Mouse (Mus musculus): ENCODE results near the gene Ppard. TPM values are rescaled to one million over a fixed set of nuclear protein-coding genes. Genes with fewer than 3 reads are reported as not detected.

Gene Ppard
- total and polyA plus RNA-seq, 2 experiments from 2014 or later: 1.5 to 7.7 TPM

GRCm38 (mm10) chr17:28197646-28198045 lies 34.9 kb upstream of the Ppard start:
- Histone ChIP-seq H3K9me3 (ENCODE audit: low read length) (no peaks in the 10 kb centered on the region), H3K4me3 (ENCODE audit: low read depth, low read length) (no peak overlapping the region), H3K9ac (replicated peaks; ENCODE audit: low read length, poor library complexity, severe bottlenecking) (no peak overlapping the region), H3K4me2 (ENCODE audit: low read depth, low read length, poor library complexity, severe bottlenecking) (no peak overlapping the region), H3K36me3 (ENCODE audit: insufficient read depth, low read length) (peaks cover 81% of the 10 kb centered on the region), H3K27me3 (ENCODE audit: insufficient read depth, low read length) (no peaks in the 10 kb centered on the region), H3K4me1 (ENCODE audit: insufficient read depth, low read length) (no peaks in the 10 kb centered on the region), H3K27ac (ENCODE audit: low read depth, low read length) (no peak overlapping the region)
- TF ChIP-seq CTCF (IDR thresholded peaks at IDR 0.05): no peak
- ATAC-seq (ENCODE audit: low FRiP score) (no peak), DNase-seq (ENCODE audit: low spot score) (no peak)
- 79% methylated on average over 18 of the region's 18 CpGs for WGBS

GRCm38 (mm10) chr17:28201982-28202381 lies 30.5 kb upstream of the Ppard start:
- ATAC-seq (ENCODE audit: low FRiP score) (no peak), DNase-seq (ENCODE audit: low spot score) (no peak)
- TF ChIP-seq CTCF (IDR thresholded peaks at IDR 0.05): no peak
- H3K27ac ChIP-seq (ENCODE audit: low read depth, low read length): no peak overlapping the region
- peaks cover 56% of the 10 kb centered on the region for H3K36me3 ChIP-seq (ENCODE audit: insufficient read depth, low read length)
- H3K4me3 ChIP-seq (ENCODE audit: low read depth, low read length): no peak overlapping the region
- H3K9me3 ChIP-seq (ENCODE audit: low read length): no peaks in the 10 kb centered on the region
- H3K4me1 ChIP-seq (ENCODE audit: insufficient read depth, low read length): no peaks in the 10 kb centered on the region
- no peak overlapping the region for H3K4me2 ChIP-seq (ENCODE audit: low read depth, low read length, poor library complexity, severe bottlenecking)
- H3K27me3 ChIP-seq (ENCODE audit: insufficient read depth, low read length): no peaks in the 10 kb centered on the region
- 81% methylated on average over 14 of the region's 14 CpGs for WGBS
- no peak overlapping the region for H3K9ac ChIP-seq (replicated peaks; ENCODE audit: low read length, poor library complexity, severe bottlenecking)

GRCm38 (mm10) chr17:28204052-28204720 lies 28.3 kb upstream of the Ppard start:
- ATAC-seq (ENCODE audit: low FRiP score): no peak
- WGBS: 39% methylated on average over 14 of the region's 14 CpGs

DNA sequence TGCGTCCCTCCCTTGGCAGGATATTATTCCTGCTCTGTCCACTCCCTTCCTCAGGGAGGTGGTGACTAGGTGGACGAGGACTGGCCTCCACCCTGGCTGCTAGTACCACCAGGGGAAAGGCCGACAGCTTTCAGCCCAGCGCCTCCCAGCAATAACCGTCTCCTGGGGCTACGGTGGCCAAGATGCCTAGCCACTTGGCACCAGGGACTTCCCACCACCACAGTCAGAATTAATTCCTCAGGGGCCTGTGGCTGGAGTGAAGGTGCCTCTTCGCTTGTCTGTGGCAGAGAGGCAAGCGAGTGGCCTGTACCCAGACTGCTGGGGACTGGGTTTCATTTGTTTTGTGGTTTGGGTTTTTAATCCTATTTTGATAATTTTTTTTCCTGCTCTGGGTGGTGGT lies 27.1 kb upstream of the Ppard start:
- 90% methylated on average over 8 of the region's 8 CpGs for WGBS

More at GRCm38 (mm10) chr17:28204052-28204720, 28.3 kb upstream of the Ppard start:
- no peaks in the 10 kb centered on the region for H3K9me3 ChIP-seq (ENCODE audit: low read length)
- peak; percentile 69 for DNase-seq (ENCODE audit: low spot score)
- no peak overlapping the region for H3K4me2 ChIP-seq (ENCODE audit: low read depth, low read length, poor library complexity, severe bottlenecking)
- no peak overlapping the region for H3K27ac ChIP-seq (ENCODE audit: low read depth, low read length)
- peaks cover 39% of the 10 kb centered on the region for H3K36me3 ChIP-seq (ENCODE audit: insufficient read depth, low read length)
- H3K27me3 ChIP-seq (ENCODE audit: insufficient read depth, low read length): no peaks in the 10 kb centered on the region
- H3K9ac ChIP-seq (replicated peaks; ENCODE audit: low read length, poor library complexity, severe bottlenecking): no peak overlapping the region
- H3K4me1 ChIP-seq (ENCODE audit: insufficient read depth, low read length): no peaks in the 10 kb centered on the region
- peak; percentile 89 for TF ChIP-seq CTCF (IDR thresholded peaks at IDR 0.05)
- no peak overlapping the region for H3K4me3 ChIP-seq (ENCODE audit: low read depth, low read length)

GRCm38 (mm10) chr17:28207092-28207491 lies 25.4 kb upstream of the Ppard start:
- H3K36me3 ChIP-seq (ENCODE audit: insufficient read depth, low read length): peaks cover 12% of the 10 kb centered on the region
- WGBS: 77% methylated on average over 8 of the region's 8 CpGs
- no peak overlapping the region for H3K4me3 ChIP-seq (ENCODE audit: low read depth, low read length)
- peak overlapping the region; percentile 42; the same call in 1 of the 2 replicates for H3K9ac ChIP-seq (replicated peaks; ENCODE audit: low read length, poor library complexity, severe bottlenecking)
- no peak for TF ChIP-seq CTCF (IDR thresholded peaks at IDR 0.05)
- no peak overlapping the region for H3K27ac ChIP-seq (ENCODE audit: low read depth, low read length)
- H3K4me1 ChIP-seq (ENCODE audit: insufficient read depth, low read length): no peaks in the 10 kb centered on the region
- no peak overlapping the region for H3K4me2 ChIP-seq (ENCODE audit: low read depth, low read length, poor library complexity, severe bottlenecking)
- no peaks in the 10 kb centered on the region for H3K9me3 ChIP-seq (ENCODE audit: low read length)
- no peaks in the 10 kb centered on the region for H3K27me3 ChIP-seq (ENCODE audit: insufficient read depth, low read length)
- ATAC-seq (ENCODE audit: low FRiP score) (no peak), DNase-seq (ENCODE audit: low spot score) (no peak)

More for the DNA sequence above, 27.1 kb upstream of the Ppard start:
- H3K4me1 ChIP-seq (ENCODE audit: insufficient read depth, low read length): no peaks in the 10 kb centered on the region
- no peak for DNase-seq (ENCODE audit: low spot score)
- H3K4me3 ChIP-seq (ENCODE audit: low read depth, low read length): no peak overlapping the region
- no peak overlapping the region for H3K4me2 ChIP-seq (ENCODE audit: low read depth, low read length, poor library complexity, severe bottlenecking)
- H3K9ac ChIP-seq (replicated peaks; ENCODE audit: low read length, poor library complexity, severe bottlenecking): no peak overlapping the region
- no peak for ATAC-seq (ENCODE audit: low FRiP score)
- no peaks in the 10 kb centered on the region for H3K9me3 ChIP-seq (ENCODE audit: low read length)
- peaks cover 28% of the 10 kb centered on the region for H3K36me3 ChIP-seq (ENCODE audit: insufficient read depth, low read length)
- no peak overlapping the region for H3K27ac ChIP-seq (ENCODE audit: low read depth, low read length)
- no peaks in the 10 kb centered on the region for H3K27me3 ChIP-seq (ENCODE audit: insufficient read depth, low read length)
- no peak for TF ChIP-seq CTCF (IDR thresholded peaks at IDR 0.05)

DNA sequence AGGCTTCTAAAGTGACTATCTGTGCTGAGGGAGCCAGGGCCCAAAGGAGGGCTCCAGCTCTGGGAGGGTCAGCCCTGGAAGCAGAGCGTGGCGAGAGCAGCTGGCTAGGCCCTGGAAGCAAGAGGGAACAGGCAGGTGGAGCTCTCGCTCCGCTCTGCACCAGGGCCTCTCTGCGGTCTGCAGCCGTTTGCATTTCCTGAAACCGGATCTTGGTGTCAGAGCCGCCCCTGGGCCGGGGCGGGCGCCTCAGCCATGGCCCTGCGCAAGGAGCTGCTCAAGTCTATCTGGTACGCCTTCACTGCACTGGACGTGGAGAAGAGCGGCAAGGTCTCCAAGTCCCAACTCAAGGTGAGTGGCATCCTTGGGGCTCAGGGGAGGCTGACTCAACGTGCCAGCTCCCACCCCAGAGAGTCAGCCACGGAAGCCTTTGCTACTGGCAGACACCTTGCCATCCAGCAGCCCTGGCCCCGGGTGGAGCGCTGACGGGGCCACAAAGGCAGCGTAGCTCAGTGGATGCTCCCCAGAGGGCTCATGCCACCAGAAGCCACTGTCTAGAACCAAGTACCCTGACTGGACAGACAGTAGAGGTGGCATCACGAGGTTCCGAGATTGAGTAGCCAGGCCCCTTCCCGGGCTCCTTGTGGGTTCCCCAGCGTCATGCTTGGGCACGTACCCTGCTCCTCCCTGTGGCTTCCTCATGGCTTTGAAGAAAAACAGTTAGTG lies 24.7 kb upstream of the Ppard start, which contains the start of gene Def6:
TSS of gene Def6 (plus strand) at position 188 of the 723 bp plus-strand sequence.
- no peak within 1 kb of the TSS for H3K27ac ChIP-seq (ENCODE audit: low read depth, low read length)
- no peaks in the 10 kb centered on the region for H3K4me1 ChIP-seq (ENCODE audit: insufficient read depth, low read length)
- H3K9me3 ChIP-seq (ENCODE audit: low read length): no peaks in the 10 kb centered on the region
- peak within 1 kb of the TSS; percentile 42; the same call in 1 of the 2 replicates for H3K9ac ChIP-seq (replicated peaks; ENCODE audit: low read length, poor library complexity, severe bottlenecking)
- H3K4me3 ChIP-seq (ENCODE audit: low read depth, low read length): peak within 1 kb of the TSS; percentile 15
- H3K4me2 ChIP-seq (ENCODE audit: low read depth, low read length, poor library complexity, severe bottlenecking): peak within 1 kb of the TSS; percentile 36
- DNase-seq (ENCODE audit: low spot score): peak; percentile 70
- H3K27me3 ChIP-seq (ENCODE audit: insufficient read depth, low read length): no peaks in the 10 kb centered on the region
- 25% methylated on average over 26 of the region's 26 CpGs for WGBS
- peak; percentile 66 for TF ChIP-seq CTCF (IDR thresholded peaks at IDR 0.05)
- H3K36me3 ChIP-seq (ENCODE audit: insufficient read depth, low read length): peaks cover 6% of the 10 kb centered on the region
- peak; percentile 35; the same call in 1 of the 2 replicates for ATAC-seq (ENCODE audit: low FRiP score)

All from midbrain, postnatal 0 days (tissue).